7 mouse cellular contexts compared by ENCODE assay signal in genomic region chr11:70656456-70656927, GRCm38 (mm10). TPM values are rescaled to one million over a fixed set of nuclear protein-coding genes. Genes with fewer than 3 reads are reported as not detected.
DNase-seq lines count a peak whose midpoint lies in the region; ATAC-seq lines count a peak whose summit lies in the region.

No protein-coding gene starts in this region.

- H3K27ac ChIP-seq in embryonic facial prominence, embryonic 11.5 days (replicated peaks; ENCODE audit: low read depth, low read length): peak overlapping the region; percentile 97
- H3K27ac ChIP-seq in heart, embryonic 13.5 days (replicated peaks): peak overlapping the region; percentile 99

- H3K4me1 ChIP-seq in embryonic facial prominence, embryonic 11.5 days (ENCODE audit: control insufficient read depth, insufficient read depth, low read length): peaks cover 9% of the 10 kb centered on the region
- peaks cover 68% of the 10 kb centered on the region for H3K4me1 ChIP-seq in heart, embryonic 13.5 days

- 4% methylated on average over 16 of the region's 16 CpGs for WGBS in embryonic facial prominence, embryonic 11.5 days
- WGBS in heart, embryonic 13.5 days: 4% methylated on average over 16 of the region's 16 CpGs

- H3K4me2 ChIP-seq in embryonic facial prominence, embryonic 11.5 days (ENCODE audit: low read depth, low read length): peak overlapping the region; percentile 95
- H3K4me2 ChIP-seq in heart, embryonic 13.5 days: peak overlapping the region; percentile 94

- DNase-seq in urinary bladder, postnatal 25 days (ENCODE audit: low spot score): peak; percentile 53
- DNase-seq in urinary bladder, postnatal 36 days (ENCODE audit: low spot score in 2 of 2): no peak
- DNase-seq in embryonic facial prominence, embryonic 11.5 days (ENCODE audit: low spot score): peak; percentile 80
- peak; percentile 56 to 72 for DNase-seq in kidney, postnatal 4 days
- DNase-seq in naive thymus-derived CD4-positive, alpha-beta T cell, adult 2 months (ENCODE audit: low read depth): peak; percentile 37
- DNase-seq in spleen, postnatal 36 days (ENCODE audit: low spot score in 2 of 2): no peak

- ATAC-seq in embryonic facial prominence, embryonic 11.5 days (replicated peaks; ENCODE audit: insufficient number of reproducible peaks, low FRiP score, low TSS enrichment, low read depth): peak; percentile 31; the same call in 1 of the 2 replicates
- ATAC-seq in heart, embryonic 13.5 days (ENCODE audit: extremely low read depth, insufficient number of reproducible peaks, low FRiP score, low TSS enrichment): no peak; the same call in 1 of the 2 replicates

- H3K9ac ChIP-seq in embryonic facial prominence, embryonic 11.5 days (replicated peaks; ENCODE audit: low read length): peak overlapping the region; percentile 97
- peak overlapping the region; percentile 100 for H3K9ac ChIP-seq in heart, embryonic 13.5 days

- H3K9me3 ChIP-seq in embryonic facial prominence, embryonic 11.5 days (replicated peaks; ENCODE audit: control insufficient read depth, low read length): no peaks in the 10 kb centered on the region
- H3K9me3 ChIP-seq in heart, embryonic 13.5 days: no peaks in the 10 kb centered on the region

- H3K4me3 ChIP-seq in embryonic facial prominence, embryonic 11.5 days (ENCODE audit: low read depth, low read length): peak overlapping the region; percentile 100
- peak overlapping the region; percentile 100 for H3K4me3 ChIP-seq in heart, embryonic 13.5 days

- no peaks in the 10 kb centered on the region for H3K27me3 ChIP-seq in embryonic facial prominence, embryonic 11.5 days (ENCODE audit: control insufficient read depth, insufficient read depth, low read length)
- H3K27me3 ChIP-seq in heart, embryonic 13.5 days (replicated peaks): no peaks in the 10 kb centered on the region

- H3K36me3 ChIP-seq in embryonic facial prominence, embryonic 11.5 days (replicated peaks; ENCODE audit: control insufficient read depth, insufficient read depth, low read depth, low read length): peaks cover under 1% of the 10 kb centered on the region; the same call in 1 of the 2 replicates
- peaks cover 41% of the 10 kb centered on the region for H3K36me3 ChIP-seq in heart, embryonic 13.5 days

RNA-seq across cellular contexts. Expression of gene Eno3, which starts 0.5 kb away (rescaled TPM):
- polyA plus RNA-seq in embryonic facial prominence, embryonic 11.5 days (2014; fragmentation: Nextera tagmentation; extraction: Ambion mirVana): 30.7 and 40.4 TPM in 2 replicates
- 273 and 322 TPM in 2 replicates for polyA plus RNA-seq in heart, embryonic 13.5 days (2015; fragmentation: Nextera tagmentation; extraction: Ambion mirVana)

RNA-seq across cellular contexts. Expression of gene Pfn1, which starts 2.0 kb away (rescaled TPM):
- polyA plus RNA-seq in embryonic facial prominence, embryonic 11.5 days (2014; fragmentation: Nextera tagmentation; extraction: Ambion mirVana): 1,669 and 1,679 TPM in 2 replicates
- polyA plus RNA-seq in heart, embryonic 13.5 days (2015; fragmentation: Nextera tagmentation; extraction: Ambion mirVana): 1,587 and 1,588 TPM in 2 replicates

RNA-seq across cellular contexts. Expression of gene Slc25a11, which starts 9.2 kb away (rescaled TPM):
- polyA plus RNA-seq in embryonic facial prominence, embryonic 11.5 days (2014; fragmentation: Nextera tagmentation; extraction: Ambion mirVana): 144 and 150 TPM in 2 replicates
- 234 and 262 TPM in 2 replicates for polyA plus RNA-seq in heart, embryonic 13.5 days (2015; fragmentation: Nextera tagmentation; extraction: Ambion mirVana)

RNA-seq across cellular contexts. Expression of gene Rnf167, which starts 9.5 kb away (rescaled TPM):
- 81.9 and 92.8 TPM in 2 replicates for polyA plus RNA-seq in embryonic facial prominence, embryonic 11.5 days (2014; fragmentation: Nextera tagmentation; extraction: Ambion mirVana)
- polyA plus RNA-seq in heart, embryonic 13.5 days (2015; fragmentation: Nextera tagmentation; extraction: Ambion mirVana): 66.3 and 73.8 TPM in 2 replicates

RNA-seq across cellular contexts. Expression of gene Spag7, which starts 12.7 kb away (rescaled TPM):
- polyA plus RNA-seq in embryonic facial prominence, embryonic 11.5 days (2014; fragmentation: Nextera tagmentation; extraction: Ambion mirVana): 107 and 118 TPM in 2 replicates
- 175 and 206 TPM in 2 replicates for polyA plus RNA-seq in heart, embryonic 13.5 days (2015; fragmentation: Nextera tagmentation; extraction: Ambion mirVana)

Comparison
In these comparisons a context has a peak if more than half of its experiments do, and no peak if none do; other contexts are left out.
1. DNase-seq: peak in urinary bladder, postnatal 25 days (single experiment), embryonic facial prominence, embryonic 11.5 days (single experiment), kidney, postnatal 4 days (2 of 2) and naive thymus-derived CD4-positive, alpha-beta T cell, adult 2 months (single experiment); none in urinary bladder, postnatal 36 days (0 of 2) and spleen, postnatal 36 days (0 of 2).